Mouse (Mus musculus) CH12.LX (cell line): ENCODE data around the gene Cbx6. TPM values are rescaled to one million over a fixed set of nuclear protein-coding genes. Genes with fewer than 3 reads are reported as not detected.

Experiments
- DNase-seq: peaks from one replicate; pipeline ENCODE4 v3.0.0-alpha.2; 2013; ENCODE audit errors: extremely low read depth
- H3K27ac ChIP-seq: 2 replicates; pipeline ENCODE4 v1.5.1; 2012; ENCODE audit warnings: low read depth, mild to moderate bottlenecking, control low read depth, moderate library complexity; ENCODE audit not compliant: insufficient read depth
- H3K27me3 ChIP-seq: replicated peaks from 2 replicates; pipeline ENCODE3; 2012; ENCODE audit warnings: inconsistent platforms
- H3K36me3 ChIP-seq, 2 experiments: replicated peaks in 1 of 2; 2 replicates each; pipeline versions ENCODE3 to v1.6.1; 2012; ENCODE audit warnings: inconsistent platforms in 1 of 2, low read length in 1 of 2, mild to moderate bottlenecking in 1 of 2, mixed read lengths in 1 of 2, moderate library complexity in 1 of 2; ENCODE audit not compliant: control insufficient read depth in 1 of 2, insufficient read depth in 1 of 2
- H3K4me1 ChIP-seq, 2 experiments: 2 replicates each; pipeline ENCODE4 v1.6.1; 2012; ENCODE audit warnings: inconsistent platforms in 1 of 2, moderate library complexity in 1 of 2; ENCODE audit not compliant: insufficient read depth in 2 of 2, control insufficient read depth in 1 of 2
- H3K4me2 ChIP-seq: 2 replicates; pipeline ENCODE4 v1.6.1; 2012; ENCODE audit warnings: low read depth, mild to moderate bottlenecking, control low read depth; ENCODE audit not compliant: poor library complexity, insufficient read depth, severe bottlenecking
- H3K4me3 ChIP-seq, 3 experiments: fragments of 150-350 bp in 1 of 3; sonication (generic) in 1 of 3; replicated peaks in 1 of 3; 2 replicates each; pipeline versions ENCODE3 to v1.5.1; 2011 to 2012; ENCODE audit warnings: low read depth in 2 of 3, low read length in 2 of 3, mild to moderate bottlenecking in 2 of 3, moderate library complexity in 2 of 3, control low read depth in 1 of 3, improper control_type of control experiment in 1 of 3, inconsistent platforms in 1 of 3, mixed read lengths in 1 of 3; ENCODE audit not compliant: poor library complexity in 1 of 3
- H3K79me2 ChIP-seq: replicated peaks from 2 replicates; pipeline ENCODE4 v1.6.1; 2012; ENCODE audit warnings: mild to moderate bottlenecking, moderate library complexity; ENCODE audit not compliant: control insufficient read depth, poor library complexity, insufficient read depth, severe bottlenecking; ENCODE audit errors: extremely low read depth
- H3K9ac ChIP-seq: 2 replicates; pipeline ENCODE4 v1.6.1; 2012; ENCODE audit warnings: low read depth, mild to moderate bottlenecking, control low read depth, moderate library complexity; ENCODE audit not compliant: insufficient read depth
- H3K9me3 ChIP-seq: replicated peaks from 2 replicates; pipeline ENCODE3; 2012; ENCODE audit warnings: low read length, inconsistent platforms, mixed read lengths
- CHD1 ChIP-seq: IDR thresholded peaks from 2 replicates; pipeline ENCODE4 v1.6.1; 2012; ENCODE audit warnings: low read depth, low read length, improper control_type of control experiment, inconsistent platforms
- CHD2 ChIP-seq: IDR thresholded peaks from 2 replicates; pipeline ENCODE4 v1.6.1; 2011; ENCODE audit warnings: low read length, improper control_type of control experiment
- CTCF ChIP-seq, 2 experiments: IDR thresholded peaks in 1 of 2; conservative IDR thresholded peaks in 1 of 2; 2 replicates each; pipeline ENCODE4 v1.5.1; 2011 to 2012; ENCODE audit warnings: low read depth in 2 of 2, low read length in 2 of 2, improper control_type of control experiment in 1 of 2, inconsistent platforms in 1 of 2, mild to moderate bottlenecking in 1 of 2, moderate library complexity in 1 of 2
- ETS1 ChIP-seq: conservative IDR thresholded peaks from 2 replicates; pipeline ENCODE4 v1.6.1; 2012; ENCODE audit warnings: low read depth, mild to moderate bottlenecking, inconsistent platforms, low read length, improper control_type of control experiment, moderate library complexity
- HCFC1 ChIP-seq: IDR thresholded peaks from 2 replicates; pipeline ENCODE4 v1.6.1; 2012; ENCODE audit warnings: low read depth, mild to moderate bottlenecking, inconsistent platforms, low read length, improper control_type of control experiment
- JUN ChIP-seq: IDR thresholded peaks from 2 replicates; pipeline ENCODE4 v1.6.1; 2011; ENCODE audit warnings: low read depth, mild to moderate bottlenecking, low read length, improper control_type of control experiment, moderate library complexity; ENCODE audit not compliant: insufficient read depth
- MAX ChIP-seq: IDR thresholded peaks from 2 replicates; pipeline ENCODE4 v1.6.1; 2011; ENCODE audit warnings: low read length, improper control_type of control experiment
- MEF2A ChIP-seq: IDR thresholded peaks from 2 replicates; pipeline ENCODE4 v1.6.1; 2014; ENCODE audit warnings: low read depth, mild to moderate bottlenecking, inconsistent platforms, low read length, improper control_type of control experiment, borderline replicate concordance
- MXI1 ChIP-seq: IDR thresholded peaks from 2 replicates; pipeline ENCODE4 v1.6.1; 2011; ENCODE audit warnings: mild to moderate bottlenecking, low read depth, low read length, improper control_type of control experiment
- NRF1 ChIP-seq: IDR thresholded peaks from 2 replicates; pipeline ENCODE4 v1.6.1; 2014; ENCODE audit warnings: low read depth, mild to moderate bottlenecking, inconsistent platforms, low read length, improper control_type of control experiment, moderate library complexity
- POLR2A ChIP-seq: IDR thresholded peaks from 2 replicates; pipeline ENCODE4 v1.6.1; 2011; ENCODE audit warnings: low read depth, mild to moderate bottlenecking, improper control_type of control experiment, low read length
- POLR2AphosphoS2 ChIP-seq: IDR thresholded peaks from 2 replicates; pipeline ENCODE4 v1.6.1; 2011; ENCODE audit warnings: low read depth, low read length, improper control_type of control experiment
- RAD21 ChIP-seq: IDR thresholded peaks from 2 replicates; pipeline ENCODE4 v1.6.1; 2011; ENCODE audit warnings: low read depth, mild to moderate bottlenecking, low read length, improper control_type of control experiment, moderate library complexity
- RCOR1 ChIP-seq: conservative IDR thresholded peaks from 2 replicates; pipeline ENCODE4 v1.6.1; 2012; ENCODE audit warnings: low read depth, mild to moderate bottlenecking, inconsistent platforms, low read length, improper control_type of control experiment
- SIN3A ChIP-seq: IDR thresholded peaks from 2 replicates; pipeline ENCODE4 v1.6.1; 2012; ENCODE audit warnings: low read length, improper control_type of control experiment, inconsistent platforms
- SMC3 ChIP-seq: IDR thresholded peaks from 2 replicates; pipeline ENCODE4 v1.6.1; 2011; ENCODE audit warnings: low read depth, low read length, improper control_type of control experiment
- TBP ChIP-seq: conservative IDR thresholded peaks from 2 replicates; pipeline ENCODE4 v1.6.1; 2011; ENCODE audit warnings: low read depth, low read length, improper control_type of control experiment
- TCF12 ChIP-seq: IDR thresholded peaks from 2 replicates; pipeline ENCODE4 v1.6.1; 2014; ENCODE audit warnings: low read depth, mild to moderate bottlenecking, inconsistent platforms, low read length, improper control_type of control experiment
- UBTF ChIP-seq: IDR thresholded peaks from 2 replicates; pipeline ENCODE4 v1.6.1; 2012; ENCODE audit warnings: low read depth, mild to moderate bottlenecking, inconsistent platforms, low read length, improper control_type of control experiment, moderate library complexity
- USF1 ChIP-seq: IDR thresholded peaks from 2 replicates; pipeline ENCODE4 v1.6.1; 2014; ENCODE audit warnings: low read depth, mild to moderate bottlenecking, inconsistent platforms, low read length, improper control_type of control experiment
- USF2 ChIP-seq: conservative IDR thresholded peaks from 2 replicates; pipeline ENCODE4 v1.6.1; 2011; ENCODE audit warnings: low read depth, low read length, improper control_type of control experiment
- ZC3H11A ChIP-seq: IDR thresholded peaks from 2 replicates; pipeline ENCODE4 v1.6.1; 2012; ENCODE audit warnings: low read depth, mild to moderate bottlenecking, inconsistent platforms, low read length, improper control_type of control experiment
- dilution Hi-C: fragments of 300-500 bp; cut with MboI; formaldehyde crosslinking; loops from 2 replicates; pipeline ENCODE4 v1.14.3; 2020; ENCODE audit warnings: low sequenced_read_pairs; ENCODE audit not compliant: extremely low pct_unique_long_range_greater_than_20kb, extremely low pct_ligation_motif_present
- in situ Hi-C: fragments of 300-500 bp; cut with MboI; formaldehyde crosslinking; loops from 3 replicates; pipeline ENCODE4 v1.14.3; 2019; ENCODE audit warnings: low sequenced_read_pairs, low pct_ligation_motif_present, low pct_unique_long_range_greater_than_20kb, mixed read lengths
- polyA plus RNA-seq: library from polyadenylated mRNA; unstranded; fragments of >175 nt; gene quantifications from 2 replicates; pipeline ENCODE4 v1.2.1, GENCODE M21; 2012; ENCODE audit warnings: low read depth; ENCODE audit not compliant: insufficient read length
- total RNA-seq, 2 experiments: library from RNA; depleted of rRNA; stranded (reverse); fragments of 300-350 nt in 1 of 2; fragments of >200 nt in 1 of 2; gene quantifications; 2 replicates each; pipeline ENCODE4 v1.2.3; 2012 to 2014

Cbx6 gene
- total and polyA plus RNA-seq, 3 experiments, result 11.1 to 40.7 (median 29.9) TPM

DNA sequence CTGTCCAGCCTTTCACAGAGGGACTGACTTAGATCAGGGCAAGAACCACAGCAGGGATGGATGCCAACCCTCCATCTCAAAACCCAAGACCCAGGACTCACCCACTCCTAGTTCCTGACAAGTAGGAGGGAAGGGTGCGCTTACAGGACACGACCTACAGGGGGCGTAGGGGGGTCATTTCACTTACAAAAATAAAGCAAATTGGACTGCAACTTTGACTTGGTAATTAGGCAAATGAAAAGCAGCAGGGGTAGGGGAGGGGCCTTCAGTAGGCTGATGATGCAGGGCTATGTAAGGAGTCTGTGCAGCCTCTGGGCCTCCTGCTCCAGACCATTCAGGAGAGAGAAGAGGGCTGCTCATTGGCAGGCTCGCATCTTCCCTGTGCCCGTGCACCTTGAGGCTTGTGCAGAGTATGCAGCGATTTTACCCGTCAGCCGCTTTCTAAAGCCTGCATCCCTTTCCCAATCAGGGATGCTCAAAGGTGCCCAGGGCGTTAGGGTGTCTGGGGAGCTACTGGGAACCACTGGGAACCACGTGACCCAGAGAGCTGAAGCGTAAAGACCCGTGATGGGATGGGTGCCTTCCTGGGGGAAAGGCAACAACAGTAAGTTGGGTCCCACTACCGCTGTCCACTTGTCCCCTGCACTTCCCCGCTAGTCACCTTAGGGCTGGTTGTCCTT is 9.2 kb downstream of the Cbx6 start:
- dilution Hi-C loops (no loop called here), in situ Hi-C loops (loop anchor here (5.0 kb wide), 1 partner anchor 53 kb away; no protein-coding TSS in a partner anchor)
- H3K27ac ChIP-seq, result no peak overlapping the region
- peaks cover 44 to 80% of the 10 kb centered on the region in 2 experiments for H3K36me3 ChIP-seq
- H3K4me1 ChIP-seq, result peaks cover 0 to 31% of the 10 kb centered on the region in 2 experiments; a peak in 3 of 4 replicates
- DNase-seq, result peak; percentile 58
- no peak overlapping the region for H3K9ac ChIP-seq
- H3K4me3 ChIP-seq, result no peak overlapping the region
- no peaks in the 10 kb centered on the region for H3K79me2 ChIP-seq
- H3K27me3 ChIP-seq, result no peaks in the 10 kb centered on the region
- H3K4me2 ChIP-seq, result no peak overlapping the region
- TF ChIP-seq TCF12 (no peak), CTCF (conservative IDR thresholded peaks at IDR 0.05 in 1 of 2, IDR thresholded peaks at IDR 0.05 in 1 of 2; ENCODE audit: low read depth in 2 of 2, low read length in 2 of 2) (peak; percentile 58 to 59), RCOR1 (no peak), ETS1 (no peak), MEF2A (no peak), SMC3 (peak; percentile 35), RAD21 (peak; percentile 7), CHD1 (no peak), UBTF (no peak)
- H3K9me3 ChIP-seq, result no peaks in the 10 kb centered on the region

DNA sequence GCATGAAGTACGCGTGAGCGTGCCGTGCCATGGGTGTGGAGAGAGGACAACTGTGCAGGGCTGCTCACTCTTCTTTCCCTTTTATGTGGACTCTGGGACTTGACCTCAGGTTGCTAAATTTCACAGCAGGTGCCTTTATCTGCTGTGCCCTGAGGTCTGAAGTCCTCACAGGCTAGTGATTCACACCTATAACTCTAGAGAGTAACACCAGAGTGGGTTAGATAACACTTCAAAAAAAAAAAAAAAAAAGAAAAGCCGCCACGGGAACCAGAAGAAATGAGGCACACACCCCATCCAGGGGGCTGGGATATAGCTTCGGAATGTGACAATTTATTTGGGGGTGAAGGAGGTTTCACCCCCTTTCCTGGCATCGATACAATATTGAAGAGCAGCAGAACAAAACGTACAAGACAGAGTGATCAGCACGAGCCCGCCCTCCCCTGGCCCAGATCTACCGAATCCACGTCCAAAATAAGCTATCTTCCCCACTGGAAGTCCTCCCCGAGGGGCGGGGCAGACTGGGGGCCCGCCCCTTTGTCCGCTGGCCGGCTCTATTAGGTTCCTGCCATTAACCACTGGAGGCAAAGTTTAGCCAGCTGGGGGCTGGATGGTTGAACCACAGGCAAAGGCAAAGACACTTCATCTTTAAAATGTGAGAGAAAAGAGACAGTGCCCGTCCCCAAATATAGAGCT is 10.8 kb downstream of the Cbx6 start:
- Histone ChIP-seq H3K4me2 (no peak overlapping the region), H3K9ac (no peak overlapping the region), H3K9me3 (peaks cover 3% of the 10 kb centered on the region), H3K27me3 (no peaks in the 10 kb centered on the region), H3K4me3 (no peak overlapping the region), H3K36me3 (peaks cover 41 to 64% of the 10 kb centered on the region in 2 experiments), H3K27ac (no peak overlapping the region), H3K79me2 (no peaks in the 10 kb centered on the region), H3K4me1 (peaks cover 0 to 33% of the 10 kb centered on the region in 2 experiments; a peak in 3 of 4 replicates)
- in situ Hi-C loops, result no loop called here
- no peak for TF ChIP-seq JUN
- TF ChIP-seq USF2, result no peak
- TF ChIP-seq CHD2, result no peak
- TF ChIP-seq NRF1, result no peak
- no peak for TF ChIP-seq TBP
- no peak for TF ChIP-seq RCOR1
- no peak for TF ChIP-seq MXI1
- no peak for TF ChIP-seq HCFC1
- no peak for TF ChIP-seq POLR2A
- no peak for TF ChIP-seq RAD21
- TF ChIP-seq ZC3H11A, result no peak
- no peak for TF ChIP-seq POLR2AphosphoS2
- TF ChIP-seq MAX, result no peak
- TF ChIP-seq SIN3A, result no peak
- no peak for TF ChIP-seq SMC3
- no peak for TF ChIP-seq USF1
- TF ChIP-seq MEF2A, result no peak
- no peak for DNase-seq
- dilution Hi-C loops, result no loop called here
